Mouse (Mus musculus): ENCODE data around the gene Dmpk. TPM values are rescaled to one million over a fixed set of nuclear protein-coding genes. Genes with fewer than 3 reads are reported as not detected.

The Dmpk gene
- polyA plus RNA-seq (2015; fragmentation: Nextera tagmentation; extraction: Ambion mirVana): 10.5 and 10.9 TPM in 2 replicates

DNA sequence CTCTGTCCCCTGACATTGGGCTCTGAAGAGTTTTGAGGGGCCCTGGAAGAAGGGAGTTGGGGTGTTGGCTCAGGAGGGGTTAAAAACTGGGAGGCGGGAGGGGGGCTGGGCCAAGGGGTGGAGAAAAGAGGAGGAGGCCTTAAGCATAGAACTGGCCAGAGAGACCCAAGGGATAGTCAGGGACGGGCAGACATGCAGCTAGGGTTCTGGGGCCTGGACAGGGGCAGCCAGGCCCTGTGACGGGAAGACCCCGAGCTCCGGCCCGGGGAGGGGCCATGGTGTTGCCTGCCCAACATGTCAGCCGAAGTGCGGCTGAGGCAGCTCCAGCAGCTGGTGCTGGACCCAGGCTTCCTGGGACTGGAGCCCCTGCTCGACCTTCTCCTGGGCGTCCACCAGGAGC lies at the start of gene Dmpk:
TSS of gene Dmpk (plus strand) at position 149 of the 400 bp plus-strand sequence.
- no peaks in the 10 kb centered on the region for H3K9me3 ChIP-seq
- H3K27me3 ChIP-seq: no peaks in the 10 kb centered on the region
- peaks cover 48% of the 10 kb centered on the region for H3K36me3 ChIP-seq
- peak within 1 kb of the TSS; percentile 17; the same call in 1 of the 2 replicates for H3K4me2 ChIP-seq
- no peak for ATAC-seq (ENCODE audit: low FRiP score, low read depth)
- no peak within 1 kb of the TSS for H3K9ac ChIP-seq
- H3K27ac ChIP-seq (replicated peaks): no peak within 1 kb of the TSS
- 0 out of 2 replicates have a peak within 1 kb of the TSS, but pooled peaks have one; percentile 11 for H3K4me3 ChIP-seq
- 48% methylated on average over 10 of the region's 10 CpGs for WGBS
- H3K4me1 ChIP-seq (replicated peaks): peaks cover 23% of the 10 kb centered on the region

DNA sequence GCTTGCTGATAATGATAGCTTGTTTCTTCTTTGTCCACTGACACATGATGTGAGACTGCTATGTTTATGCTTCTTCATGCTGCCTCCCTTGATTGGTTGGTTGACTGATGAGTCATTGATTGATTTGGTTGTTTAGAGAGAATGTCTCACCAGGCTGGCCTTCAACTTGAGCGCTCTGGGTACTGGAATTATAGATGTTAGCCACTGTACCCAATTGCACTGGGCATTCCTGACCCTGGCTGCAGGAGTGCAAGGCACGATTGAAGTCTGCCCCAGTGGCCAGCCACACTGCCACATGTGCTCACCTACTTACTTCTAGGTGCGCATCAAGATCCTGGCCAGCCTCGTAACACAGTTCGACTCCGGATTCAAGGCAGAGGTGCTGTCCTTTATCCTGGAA lies 39.0 kb upstream of the Dmpk start:
- H3K4me1 ChIP-seq (replicated peaks): no peaks in the 10 kb centered on the region
- no peaks in the 10 kb centered on the region for H3K27me3 ChIP-seq
- H3K4me3 ChIP-seq: no peak overlapping the region
- no peak for ATAC-seq (ENCODE audit: low FRiP score, low read depth)
- H3K27ac ChIP-seq (replicated peaks): no peak overlapping the region
- H3K4me2 ChIP-seq: no peak overlapping the region
- no peak overlapping the region for H3K9ac ChIP-seq
- peaks cover 93% of the 10 kb centered on the region for H3K36me3 ChIP-seq
- H3K9me3 ChIP-seq: no peaks in the 10 kb centered on the region
- 97% methylated on average over 6 of the region's 6 CpGs for WGBS

DNA sequence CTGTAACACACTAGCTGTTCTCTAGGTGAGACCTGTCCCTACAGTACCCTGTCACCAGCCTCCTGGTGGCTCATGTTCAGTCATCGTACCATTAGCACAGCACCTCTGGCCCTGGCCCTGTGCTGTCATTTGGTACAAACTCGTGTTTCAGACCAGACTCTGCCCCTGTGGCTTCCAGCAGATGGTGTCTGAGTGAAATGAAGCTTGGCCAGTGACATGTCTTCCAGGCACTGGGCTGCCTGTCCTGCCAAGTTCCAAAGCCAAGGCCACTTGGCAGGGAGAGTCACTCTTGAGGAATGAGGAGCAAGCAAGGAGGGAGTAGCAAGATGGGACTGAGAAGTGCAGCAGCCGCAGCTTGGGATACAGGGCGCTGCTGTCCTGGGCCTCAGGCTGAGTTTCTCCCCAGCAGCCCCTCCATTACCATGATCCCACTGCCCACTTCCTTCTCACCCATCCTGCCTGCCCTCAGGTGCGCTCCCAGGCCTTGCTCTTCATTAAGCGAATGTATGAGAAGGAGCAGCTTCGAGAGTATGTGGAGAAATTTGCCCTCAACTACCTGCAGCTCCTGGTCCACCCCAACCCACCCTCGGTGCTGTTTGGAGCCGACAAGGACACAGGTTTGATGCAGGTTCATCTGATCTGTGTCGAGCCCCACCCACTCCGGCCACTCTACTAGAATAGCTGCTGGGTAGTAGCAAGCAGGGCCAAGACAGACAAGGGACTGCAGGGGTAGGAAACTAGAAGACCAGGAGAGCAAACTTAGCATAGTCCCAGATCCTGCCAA lies 37.2 kb upstream of the Dmpk start:
- WGBS: 95% methylated on average over 11 of the region's 11 CpGs
- Histone ChIP-seq H3K27ac (replicated peaks) (no peak overlapping the region), H3K27me3 (no peaks in the 10 kb centered on the region), H3K4me2 (no peak overlapping the region), H3K9me3 (no peaks in the 10 kb centered on the region), H3K36me3 (peaks cover 92% of the 10 kb centered on the region), H3K4me1 (replicated peaks) (no peaks in the 10 kb centered on the region), H3K4me3 (no peak overlapping the region), H3K9ac (no peak overlapping the region)
- ATAC-seq (ENCODE audit: low FRiP score, low read depth): no peak

DNA sequence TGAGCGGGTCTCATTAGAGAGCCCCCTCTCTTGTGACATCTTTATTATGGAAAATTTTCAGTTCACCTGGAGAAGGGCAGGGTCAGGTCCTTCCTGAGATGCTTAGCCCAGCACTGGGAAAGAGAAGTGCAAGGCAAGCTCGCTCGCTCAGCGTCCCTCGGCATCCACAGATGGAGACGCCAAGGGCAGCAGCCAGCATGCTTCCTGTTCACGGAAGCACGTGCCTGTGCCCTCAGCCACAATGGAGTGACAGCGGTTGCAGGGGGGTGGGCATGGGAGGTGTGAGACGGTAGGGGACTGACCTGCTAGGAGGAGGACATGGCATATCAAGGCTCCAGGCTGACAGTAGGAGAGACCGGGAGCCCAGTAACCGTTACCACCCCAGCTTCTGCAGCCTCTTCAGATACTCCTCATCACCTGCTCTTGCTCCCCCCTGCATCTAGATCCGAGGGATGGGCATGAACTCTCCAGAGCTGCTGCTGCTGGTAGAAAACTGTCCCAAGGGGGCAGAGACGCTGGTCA lies 35.6 kb upstream of the Dmpk start:
- no peaks in the 10 kb centered on the region for H3K4me1 ChIP-seq (replicated peaks)
- no peak overlapping the region for H3K4me2 ChIP-seq
- H3K4me3 ChIP-seq: no peak overlapping the region
- WGBS: 88% methylated on average over 14 of the region's 14 CpGs
- ATAC-seq (ENCODE audit: low FRiP score, low read depth): no peak
- H3K27ac ChIP-seq (replicated peaks): no peak overlapping the region
- H3K36me3 ChIP-seq: peaks cover 79% of the 10 kb centered on the region
- H3K9ac ChIP-seq: no peak overlapping the region
- no peaks in the 10 kb centered on the region for H3K27me3 ChIP-seq
- no peaks in the 10 kb centered on the region for H3K9me3 ChIP-seq

DNA sequence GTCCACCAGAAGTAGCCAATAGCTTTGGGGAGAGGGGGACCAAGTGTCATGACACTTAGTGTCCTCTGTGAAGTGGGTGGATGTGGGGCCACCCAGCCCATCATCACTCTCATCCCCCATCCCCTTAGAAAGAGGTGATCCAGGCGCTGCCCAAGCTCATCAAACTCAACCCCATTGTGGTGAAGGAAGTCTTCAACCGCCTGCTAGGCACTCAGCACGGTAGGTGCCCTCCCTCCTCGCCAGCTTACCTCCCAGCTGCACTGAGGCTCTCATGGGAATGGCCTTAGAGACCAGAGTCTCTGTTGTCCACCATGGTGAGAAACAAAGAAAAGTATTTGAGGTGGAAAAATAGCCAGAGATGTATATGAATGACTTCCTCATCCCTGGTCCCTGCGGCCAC lies 34.4 kb upstream of the Dmpk start:
- ATAC-seq (ENCODE audit: low FRiP score, low read depth): no peak
- H3K27me3 ChIP-seq: no peaks in the 10 kb centered on the region
- no peaks in the 10 kb centered on the region for H3K9me3 ChIP-seq
- peaks cover 70% of the 10 kb centered on the region for H3K36me3 ChIP-seq
- no peak overlapping the region for H3K9ac ChIP-seq
- WGBS: 95% methylated on average over 5 of the region's 5 CpGs
- no peak overlapping the region for H3K27ac ChIP-seq (replicated peaks)
- no peak overlapping the region for H3K4me3 ChIP-seq
- no peak overlapping the region for H3K4me2 ChIP-seq
- H3K4me1 ChIP-seq (replicated peaks): peaks cover 3% of the 10 kb centered on the region

DNA sequence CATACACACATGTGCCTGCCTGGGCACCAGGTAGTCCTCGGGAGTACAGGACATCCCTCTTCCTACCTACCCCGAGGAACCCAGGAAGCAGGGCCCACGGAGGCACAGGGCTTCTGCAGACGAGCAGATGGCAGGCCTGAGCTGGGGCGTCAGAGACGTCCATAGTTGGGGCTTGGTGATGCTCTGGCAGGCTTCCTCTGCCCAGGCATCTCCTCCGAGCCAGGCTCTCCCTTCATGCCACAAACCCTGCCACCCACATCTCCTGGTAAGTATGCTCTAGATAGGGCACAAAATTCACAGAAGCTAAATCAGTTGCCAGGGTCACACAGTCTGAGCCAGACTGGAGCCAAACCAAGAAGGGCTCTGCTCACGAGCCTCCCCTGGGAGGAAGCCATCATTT lies 33.5 kb upstream of the Dmpk start:
- H3K4me2 ChIP-seq: no peak overlapping the region
- H3K9me3 ChIP-seq: no peaks in the 10 kb centered on the region
- 89% methylated on average over 8 of the region's 8 CpGs for WGBS
- H3K9ac ChIP-seq: no peak overlapping the region
- H3K27ac ChIP-seq (replicated peaks): no peak overlapping the region
- no peak overlapping the region for H3K4me3 ChIP-seq
- peaks cover 60% of the 10 kb centered on the region for H3K36me3 ChIP-seq
- no peaks in the 10 kb centered on the region for H3K27me3 ChIP-seq
- H3K4me1 ChIP-seq (replicated peaks): peaks cover 10% of the 10 kb centered on the region
- ATAC-seq (ENCODE audit: low FRiP score, low read depth): no peak

DNA sequence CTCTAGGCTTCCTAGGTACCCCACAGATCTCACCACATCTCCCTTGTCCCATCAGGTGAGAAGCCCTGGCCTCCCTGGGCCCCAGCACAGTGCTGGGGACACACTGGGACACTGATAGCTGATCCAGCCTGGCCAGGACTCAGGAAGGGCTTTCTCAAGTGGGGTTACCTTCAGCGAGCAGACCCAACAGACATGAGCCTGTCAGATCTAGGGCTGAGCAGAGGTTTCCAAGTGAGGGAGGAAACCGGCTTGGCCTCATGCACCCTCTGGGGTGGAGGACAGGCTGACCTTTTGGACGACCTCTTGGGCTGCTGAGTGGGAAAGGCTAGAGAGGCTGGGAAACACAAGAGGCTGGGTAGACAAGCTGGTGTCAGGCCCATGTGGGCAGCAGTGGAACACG lies 32.5 kb upstream of the Dmpk start:
- ATAC-seq (ENCODE audit: low FRiP score, low read depth): no peak
- no peak overlapping the region for H3K4me3 ChIP-seq

DNA sequence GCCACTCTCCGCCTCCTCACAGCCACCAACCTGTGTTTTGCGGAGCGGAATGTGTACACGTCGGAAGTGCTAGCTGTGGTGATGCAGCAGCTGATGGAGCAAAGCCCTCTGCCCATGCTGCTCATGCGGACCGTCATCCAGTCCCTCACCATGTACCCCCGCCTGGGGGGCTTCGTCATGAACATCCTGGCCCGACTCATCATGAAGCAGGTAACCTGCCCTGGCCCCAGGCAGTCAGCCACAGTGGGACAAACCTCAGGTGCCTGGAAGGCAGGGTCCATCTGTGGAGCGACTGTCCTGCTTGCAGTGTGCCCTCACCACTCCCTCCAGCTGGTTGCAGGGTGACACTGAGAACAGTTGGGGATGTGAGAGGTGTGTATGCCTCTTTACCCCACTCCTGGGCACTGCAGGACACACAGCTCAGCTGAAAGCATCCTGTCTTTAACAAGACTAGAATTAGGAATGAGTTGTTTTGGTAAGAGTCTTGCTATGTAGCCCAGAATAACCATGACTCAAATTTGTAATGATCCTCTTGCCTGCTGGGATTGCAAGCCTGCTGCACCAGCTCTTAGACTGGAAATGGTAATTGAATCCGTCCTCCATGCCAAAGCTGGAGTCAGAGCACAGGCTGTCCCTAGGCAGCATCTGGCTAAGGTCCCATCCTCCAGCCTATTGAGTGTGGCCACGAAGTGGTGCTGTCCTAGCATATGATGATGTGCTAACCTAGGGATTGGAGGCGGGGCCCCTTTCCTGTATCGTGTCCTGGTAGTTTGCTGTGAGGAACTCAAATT lies 31.1 kb upstream of the Dmpk start:
- Histone ChIP-seq H3K9me3 (no peaks in the 10 kb centered on the region), H3K27me3 (no peaks in the 10 kb centered on the region), H3K36me3 (peaks cover 40% of the 10 kb centered on the region), H3K27ac (replicated peaks) (no peak overlapping the region), H3K4me2 (no peak overlapping the region), H3K4me3 (no peak overlapping the region), H3K4me1 (replicated peaks) (peaks cover 10% of the 10 kb centered on the region), H3K9ac (no peak overlapping the region)
- WGBS: 93% methylated on average over 15 of the region's 15 CpGs
- ATAC-seq (ENCODE audit: low FRiP score, low read depth): no peak

More for the DNA sequence above, 32.5 kb upstream of the Dmpk start:
- peaks cover 10% of the 10 kb centered on the region for H3K4me1 ChIP-seq (replicated peaks)
- H3K9me3 ChIP-seq: no peaks in the 10 kb centered on the region
- 72% methylated on average over 4 of the region's 4 CpGs for WGBS
- no peaks in the 10 kb centered on the region for H3K27me3 ChIP-seq
- no peak overlapping the region for H3K9ac ChIP-seq
- peaks cover 50% of the 10 kb centered on the region for H3K36me3 ChIP-seq
- no peak overlapping the region for H3K4me2 ChIP-seq
- no peak overlapping the region for H3K27ac ChIP-seq (replicated peaks)

DNA sequence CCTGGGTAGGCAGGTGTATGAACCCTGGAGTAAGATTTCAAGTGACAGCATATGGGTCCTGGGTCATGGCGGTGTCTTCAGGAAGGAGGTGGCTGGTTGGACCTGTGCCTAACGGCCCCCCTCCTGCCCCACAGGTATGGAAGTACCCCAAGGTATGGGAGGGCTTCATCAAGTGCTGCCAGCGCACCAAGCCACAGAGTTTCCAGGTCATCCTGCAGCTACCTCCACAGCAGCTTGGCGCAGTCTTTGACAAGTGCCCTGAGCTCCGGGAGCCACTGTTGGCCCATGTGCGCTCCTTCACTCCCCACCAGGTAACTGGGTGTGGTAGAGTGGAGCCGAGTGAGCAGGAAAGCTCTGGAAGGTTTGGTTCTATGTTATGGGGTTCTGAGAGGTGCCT lies 30.5 kb upstream of the Dmpk start:
- peaks cover 10% of the 10 kb centered on the region for H3K4me1 ChIP-seq (replicated peaks)
- no peak overlapping the region for H3K4me3 ChIP-seq
- H3K27ac ChIP-seq (replicated peaks): no peak overlapping the region
- H3K9ac ChIP-seq: no peak overlapping the region
- H3K36me3 ChIP-seq: peaks cover 34% of the 10 kb centered on the region
- 94% methylated on average over 7 of the region's 7 CpGs for WGBS
- H3K4me2 ChIP-seq: no peak overlapping the region
- ATAC-seq (ENCODE audit: low FRiP score, low read depth): no peak
- H3K9me3 ChIP-seq: no peaks in the 10 kb centered on the region
- H3K27me3 ChIP-seq: no peaks in the 10 kb centered on the region

DNA sequence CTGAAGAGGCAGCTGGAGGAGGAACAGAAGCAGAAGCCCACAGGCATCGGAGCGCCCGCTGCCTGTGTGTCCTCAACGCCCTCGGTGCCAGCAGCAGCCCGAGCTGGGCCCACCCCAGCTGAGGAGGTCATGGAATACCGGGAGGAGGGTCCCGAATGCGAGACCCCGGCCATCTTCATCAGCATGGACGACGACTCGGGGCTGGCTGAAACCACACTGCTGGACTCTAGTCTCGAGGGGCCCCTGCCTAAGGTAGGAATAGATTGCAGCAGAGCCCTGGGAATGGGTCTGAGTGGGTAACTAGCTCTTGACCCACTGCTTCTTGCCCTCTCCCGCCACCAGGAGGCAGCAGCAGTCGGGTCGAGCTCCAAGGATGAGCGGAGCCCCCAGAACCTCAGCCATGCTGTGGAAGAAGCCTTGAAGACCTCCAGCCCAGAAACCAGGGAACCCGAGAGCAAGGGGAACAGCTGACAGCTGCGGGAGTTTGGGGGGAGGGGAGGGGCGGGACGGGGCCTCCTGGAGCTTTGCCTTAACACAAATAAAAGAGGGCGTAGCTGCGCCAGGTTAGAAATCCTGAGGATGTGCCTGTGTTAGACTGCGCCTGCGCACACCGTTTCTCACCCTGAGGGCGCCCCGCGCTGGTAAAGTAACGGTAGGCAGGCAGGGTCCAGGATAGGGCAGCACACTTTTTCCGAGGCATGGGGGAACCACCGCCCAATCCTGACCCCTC lies 29.4 kb upstream of the Dmpk start, which contains the start of gene Rsph6a:
TSS of gene Rsph6a (plus strand) at position 644 of the 730 bp plus-strand sequence.
- peaks cover 25% of the 10 kb centered on the region for H3K36me3 ChIP-seq
- ATAC-seq (ENCODE audit: low FRiP score, low read depth): peak; percentile 72
- WGBS: 26% methylated on average over 33 of the region's 33 CpGs

DNA sequence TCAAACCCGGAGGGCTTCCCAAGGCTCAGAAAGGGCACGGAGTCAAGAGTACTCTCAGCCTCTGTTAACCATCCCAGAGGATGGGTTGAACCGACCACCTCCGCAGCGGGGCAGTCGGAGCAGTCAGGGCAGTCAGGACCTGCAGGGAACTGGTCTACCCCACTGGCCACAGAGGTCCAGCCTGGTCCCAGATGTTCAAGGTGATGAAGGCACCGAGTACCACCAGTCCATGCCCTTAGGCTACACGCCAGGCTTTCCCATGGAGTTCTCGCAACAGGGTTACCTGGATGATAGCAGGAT lies 28.9 kb upstream of the Dmpk start:
- peak; percentile 17; the same call in 1 of the 2 replicates for ATAC-seq (ENCODE audit: low FRiP score, low read depth)
- 57% methylated on average over 9 of the region's 9 CpGs for WGBS
- no peaks in the 10 kb centered on the region for H3K9me3 ChIP-seq
- H3K36me3 ChIP-seq: peaks cover 21% of the 10 kb centered on the region
- H3K27ac ChIP-seq (replicated peaks): no peak overlapping the region
- H3K4me3 ChIP-seq: peak overlapping the region; percentile 27
- peaks cover 10% of the 10 kb centered on the region for H3K4me1 ChIP-seq (replicated peaks)
- H3K9ac ChIP-seq: peak overlapping the region; percentile 43
- H3K27me3 ChIP-seq: no peaks in the 10 kb centered on the region
- H3K4me2 ChIP-seq: peak overlapping the region; percentile 56

More for the DNA sequence above, 29.4 kb upstream of the Dmpk start, which contains the start of gene Rsph6a:
- H3K4me3 ChIP-seq: peak within 1 kb of the TSS; percentile 27
- peak within 1 kb of the TSS; percentile 43 for H3K9ac ChIP-seq
- peak within 1 kb of the TSS; percentile 52; the same call in 1 of the 2 replicates for H3K27ac ChIP-seq (replicated peaks)
- H3K27me3 ChIP-seq: no peaks in the 10 kb centered on the region
- peak within 1 kb of the TSS; percentile 56 for H3K4me2 ChIP-seq
- H3K4me1 ChIP-seq (replicated peaks): peaks cover 10% of the 10 kb centered on the region
- no peaks in the 10 kb centered on the region for H3K9me3 ChIP-seq

All from hindbrain, embryonic 15.5 days (tissue).